ENCODE assay signal across 18 mouse cellular contexts in genomic region chr7:121487291-121487690, GRCm38 (mm10).
A peak's percentile ranks its signal among the peaks of the same experiment; 100 is the strongest.
DNase-seq lines count a peak whose midpoint lies in the region; ATAC-seq and TF ChIP-seq lines count a peak whose summit lies in the region.
"Had no signal": no experiment of that assay in that cellular context is flagged by ENCODE, and none has a peak within 500 bp of the region (broad histone marks: within the 10 kb centered on the region; RNA-seq: fewer than 3 reads in every experiment).

No protein-coding gene starts in this region.

- H3K4me3 ChIP-seq in layer of hippocampus, adult 2 months = no peak overlapping the region
- H3K4me3 ChIP-seq in forebrain, embryonic 11.5 days (ENCODE audit: low read depth, low read length) = no peak overlapping the region
- H3K4me3 ChIP-seq: embryonic facial prominence, embryonic 10.5 days; erythroblast, embryonic 14.5 days; hindbrain, embryonic 15.5 days; liver, embryonic 15.5 days; midbrain, embryonic 10.5 days; neural tube, embryonic 15.5 days had no signal

- no peak overlapping the region for H3K4me2 ChIP-seq in forebrain, embryonic 11.5 days (ENCODE audit: low read depth, low read length, severe bottlenecking)
- H3K4me2 ChIP-seq: hindbrain, embryonic 15.5 days; liver, embryonic 15.5 days; neural tube, embryonic 15.5 days had no signal

- DNase-seq in layer of hippocampus, adult 11-12 months (ENCODE audit: low spot score) = peak; percentile 44
- no peak for DNase-seq in layer of hippocampus, postnatal 10 days (ENCODE audit: low spot score in 2 of 2)
- DNase-seq in layer of hippocampus, adult 2 months (ENCODE audit: low spot score in 2 of 2) = peak; percentile 14 to 55
- DNase-seq in left cerebral cortex, postnatal 10 days (ENCODE audit: extremely low spot score in 1 of 2, low spot score in 2 of 2) = peak; percentile 51 to 55
- peak; percentile 68 to 85 for DNase-seq in right cerebral cortex, postnatal 36 days (ENCODE audit: low spot score in 2 of 2)
- no peak for DNase-seq in embryo, embryonic 10 days (ENCODE audit: low spot score)
- no peak for DNase-seq in retina, postnatal 1 day
- DNase-seq in forebrain, embryonic 11.5 days (ENCODE audit: low spot score) = no peak
- DNase-seq: heart, adult 18-20 months; thymus, adult 2 months had no signal

- H3K27ac ChIP-seq in layer of hippocampus, adult 2 months = peak overlapping the region; percentile 59; the same call in 1 of the 2 replicates
- H3K27ac ChIP-seq in forebrain, embryonic 11.5 days (ENCODE audit: low read depth, low read length) = no peak overlapping the region
- H3K27ac ChIP-seq: embryonic facial prominence, embryonic 10.5 days; hindbrain, embryonic 15.5 days; kidney, postnatal 0 days; liver, embryonic 15.5 days; midbrain, embryonic 10.5 days; neural tube, embryonic 15.5 days had no signal

- no peak overlapping the region for H3K9ac ChIP-seq in forebrain, embryonic 11.5 days (ENCODE audit: low read length)
- H3K9ac ChIP-seq: hindbrain, embryonic 15.5 days; liver, embryonic 15.5 days; neural tube, embryonic 15.5 days had no signal

- 75% methylated on average over 6 of the region's 6 CpGs for WGBS in forebrain, embryonic 11.5 days

- H3K27me3 ChIP-seq in forebrain, embryonic 11.5 days (ENCODE audit: control insufficient read depth, insufficient read depth, low read length) = no peaks in the 10 kb centered on the region
- H3K27me3 ChIP-seq: hindbrain, embryonic 15.5 days; liver, embryonic 15.5 days; neural tube, embryonic 15.5 days had no signal

- H3K36me3 ChIP-seq in forebrain, embryonic 11.5 days (ENCODE audit: control insufficient read depth, insufficient read depth, low read length) = no peaks in the 10 kb centered on the region
- H3K36me3 ChIP-seq: embryonic facial prominence, embryonic 10.5 days; hindbrain, embryonic 15.5 days; liver, embryonic 15.5 days; midbrain, embryonic 10.5 days; neural tube, embryonic 15.5 days had no signal

- H3K4me1 ChIP-seq in forebrain, embryonic 11.5 days (replicated peaks; ENCODE audit: control insufficient read depth, insufficient read depth, low read length) = 0 out of 2 replicates have a peak, but pooled peaks cover 3% of the 10 kb centered on the region
- H3K4me1 ChIP-seq: embryonic facial prominence, embryonic 10.5 days; hindbrain, embryonic 15.5 days; liver, embryonic 15.5 days; midbrain, embryonic 10.5 days had no signal

- intact Hi-C loops in left cerebral cortex, postnatal 10 days (cut with DNase I) = loop anchor here (5.0 kb wide), 3 partner anchors 55 to 155 kb away; no protein-coding TSS in a partner anchor

- H3K9me3 ChIP-seq in forebrain, embryonic 11.5 days (ENCODE audit: control insufficient read depth, low read length) = no peaks in the 10 kb centered on the region
- H3K9me3 ChIP-seq: embryonic facial prominence, embryonic 10.5 days; hindbrain, embryonic 15.5 days; liver, embryonic 15.5 days; midbrain, embryonic 10.5 days; neural tube, embryonic 15.5 days had no signal

- TF ChIP-seq CTCF in layer of hippocampus, adult 2 months (conservative IDR thresholded peaks at IDR 0.05) = no peak

- ATAC-seq in forebrain, embryonic 11.5 days (replicated peaks; ENCODE audit: low FRiP score) = no peak
- ATAC-seq: intestine, postnatal 0 days had no signal

Comparison
In these comparisons a context has a peak if more than half of its experiments do, and no peak if none do; other contexts are left out.
1. DNase-seq: peak in layer of hippocampus, adult 11-12 months (single experiment), layer of hippocampus, adult 2 months (2 of 2), left cerebral cortex, postnatal 10 days (2 of 2) and right cerebral cortex, postnatal 36 days (2 of 2); none in layer of hippocampus, postnatal 10 days (0 of 2), embryo, embryonic 10 days (single experiment), retina, postnatal 1 day (single experiment) and forebrain, embryonic 11.5 days (single experiment).